Comparison of ENCODE assay signal across 9 mouse cellular contexts in the genomic region with DNA sequence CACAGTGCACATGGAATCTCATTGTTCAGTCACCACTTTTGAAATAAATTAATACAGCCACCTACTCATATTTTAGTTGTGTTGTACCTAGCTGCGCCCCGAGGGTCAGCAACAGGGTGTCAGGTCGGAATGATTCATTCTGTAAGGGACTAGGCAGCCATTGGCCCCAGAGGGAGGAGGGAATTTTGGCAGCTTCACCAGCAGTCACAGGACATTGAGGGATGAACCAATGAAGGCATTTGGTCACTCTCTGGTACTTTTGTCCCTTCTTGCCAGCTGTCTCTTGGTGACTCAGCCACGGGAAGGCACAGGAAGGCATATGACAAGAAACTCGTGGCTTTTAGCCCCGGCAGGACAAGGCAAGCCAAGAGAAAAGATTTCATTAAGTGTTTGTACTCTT. TPM values are rescaled to one million over a fixed set of nuclear protein-coding genes. Genes with fewer than 3 reads are reported as not detected.
DNase-seq lines count a peak whose midpoint lies in the region; ATAC-seq lines count a peak whose summit lies in the region.
"Had no signal": no experiment of that assay in that cellular context is flagged by ENCODE, and none has a peak within 500 bp of the region (broad histone marks: within the 10 kb centered on the region; RNA-seq: fewer than 3 reads in every experiment).

No protein-coding gene starts in this region.

- H3K79me2 ChIP-seq in macrophage (ENCODE audit: inconsistent target): peaks cover 87% of the 10 kb centered on the region

- H3K9me3 ChIP-seq in heart, embryonic 13.5 days: no peaks in the 10 kb centered on the region

- no peak overlapping the region for H3K9ac ChIP-seq in heart, embryonic 13.5 days

- no peak overlapping the region for H3K4me3 ChIP-seq in heart, embryonic 13.5 days
- H3K4me3 ChIP-seq in macrophage (ENCODE audit: inconsistent target): peak overlapping the region; percentile 88

- H3K27ac ChIP-seq in heart, embryonic 13.5 days (replicated peaks): peak overlapping the region; percentile 99
- H3K27ac ChIP-seq in macrophage: peak overlapping the region; percentile 100

- peaks cover 65% of the 10 kb centered on the region for H3K36me3 ChIP-seq in heart, embryonic 13.5 days
- H3K36me3 ChIP-seq in macrophage (ENCODE audit: inconsistent target): peaks cover 14% of the 10 kb centered on the region; the same call in 1 of the 2 replicates

- WGBS in heart, embryonic 13.5 days: 84% methylated on average over 6 of the region's 6 CpGs
- 10% methylated on average over 4 of the region's 6 CpGs for WGBS in macrophage (ENCODE audit: missing documents)

- H3K4me1 ChIP-seq in heart, embryonic 13.5 days: peaks cover 25% of the 10 kb centered on the region

- H3K4me2 ChIP-seq in heart, embryonic 13.5 days: peak overlapping the region; percentile 74; the same call in 1 of the 2 replicates

- ATAC-seq in heart, embryonic 13.5 days (ENCODE audit: extremely low read depth, insufficient number of reproducible peaks, low FRiP score, low TSS enrichment): no peak

- peak; percentile 55 for DNase-seq in layer of hippocampus, adult 9-11 months
- no peak for DNase-seq in layer of hippocampus, postnatal 10 days (ENCODE audit: low spot score in 2 of 2)
- DNase-seq in adrenal gland, postnatal 14 days: peak; percentile 83
- no peak for DNase-seq in thymus, postnatal 0 days (ENCODE audit: low spot score)
- no peak for DNase-seq in thymus, postnatal 4 days
- DNase-seq in B cell, adult 2 months: no peak

- no peaks in the 10 kb centered on the region for H3K27me3 ChIP-seq in heart, embryonic 13.5 days (replicated peaks)

RNA-seq across cellular contexts. Expression of gene Mpdu1, which starts 1.4 kb away (rescaled TPM):
- total RNA-seq in layer of hippocampus, postnatal 10 days (2021): 10 to 100 TPM; 85.9 to 89.9 TPM
- total RNA-seq in adrenal gland, postnatal 14 days (2021): 96.2 and 101 TPM in 2 replicates
- polyA plus RNA-seq in heart, embryonic 13.5 days (2015; fragmentation: Nextera tagmentation; extraction: Ambion mirVana): 51.3 and 52.0 TPM in 2 replicates
- 10 to 100 TPM; 38.2 to 95.0 (median 55.7) TPM for total RNA-seq in macrophage (2018; cell fraction: chromatin; rRNA removed)
- total RNA-seq in macrophage (2018; cell fraction: cytosol; rRNA removed): 10 to 100 TPM; 52.7 to 76.6 (median 65.2) TPM
- 10 to 100 TPM; 30.8 to 88.6 (median 57.5) TPM for total RNA-seq in macrophage (2018; cell fraction: nucleus; rRNA removed)
- polyA plus RNA-seq in macrophage (2018): 81.7 to 90.9 TPM (median 89.2 TPM) in 3 replicates
- 71.1 and 75.2 TPM in 2 replicates for polyA plus RNA-seq in thymus, postnatal 0 days (2015; fragmentation: Nextera tagmentation; extraction: Ambion mirVana)

RNA-seq across cellular contexts. Expression of gene Cd68, which starts 2.2 kb away (rescaled TPM):
- total RNA-seq in layer of hippocampus, postnatal 10 days (2021): 10 to 100 TPM in 1 of 2 experiments, 1 to 10 TPM in 1; 8.4 to 11.5 TPM
- total RNA-seq in adrenal gland, postnatal 14 days (2021): 8.6 and 12.2 TPM in 2 replicates
- polyA plus RNA-seq in heart, embryonic 13.5 days (2015; fragmentation: Nextera tagmentation; extraction: Ambion mirVana): 8.8 and 10.5 TPM in 2 replicates
- total RNA-seq in macrophage (2018; cell fraction: chromatin; rRNA removed): 100 to 1,000 TPM in 22 of 26 experiments, 10 to 100 TPM in 4; 70.0 to 246 (median 131) TPM
- total RNA-seq in macrophage (2018; cell fraction: cytosol; rRNA removed): 1,000 to 10,000 TPM; 1,546 to 3,140 (median 2,433) TPM
- 1,000 to 10,000 TPM in 9 of 26 experiments, 100 to 1,000 TPM in 17; 241 to 1,293 (median 906) TPM for total RNA-seq in macrophage (2018; cell fraction: nucleus; rRNA removed)
- polyA plus RNA-seq in macrophage (2018): 3,562 to 8,261 TPM (median 3,776 TPM) in 3 replicates
- 32.5 and 33.3 TPM in 2 replicates for polyA plus RNA-seq in thymus, postnatal 0 days (2015; fragmentation: Nextera tagmentation; extraction: Ambion mirVana)

RNA-seq across cellular contexts. Expression of gene Eif4a1, which starts 8.4 kb away (rescaled TPM):
- 100 to 1,000 TPM; 492 to 501 TPM for total RNA-seq in layer of hippocampus, postnatal 10 days (2021)
- 642 and 752 TPM in 2 replicates for total RNA-seq in adrenal gland, postnatal 14 days (2021)
- polyA plus RNA-seq in heart, embryonic 13.5 days (2015; fragmentation: Nextera tagmentation; extraction: Ambion mirVana): 372 and 373 TPM in 2 replicates
- total RNA-seq in macrophage (2018; cell fraction: chromatin; rRNA removed): 1,000 to 10,000 TPM in 13 of 26 experiments, 100 to 1,000 TPM in 13; 445 to 1,542 (median 988) TPM
- total RNA-seq in macrophage (2018; cell fraction: cytosol; rRNA removed): 100 to 1,000 TPM; 534 to 868 (median 666) TPM
- total RNA-seq in macrophage (2018; cell fraction: nucleus; rRNA removed): 1,000 to 10,000 TPM in 4 of 26 experiments, 100 to 1,000 TPM in 22; 458 to 1,180 (median 654) TPM
- polyA plus RNA-seq in macrophage (2018): 683 to 1,306 TPM (median 693 TPM) in 3 replicates
- 560 and 602 TPM in 2 replicates for polyA plus RNA-seq in thymus, postnatal 0 days (2015; fragmentation: Nextera tagmentation; extraction: Ambion mirVana)

RNA-seq across cellular contexts. Expression of gene Sox15, which starts 8.7 kb away (rescaled TPM):
- total RNA-seq in layer of hippocampus, postnatal 10 days (2021): not detected
- 0.45 TPM in 1 of 2 replicates, not detected in the other for total RNA-seq in adrenal gland, postnatal 14 days (2021)
- not detected in 2 replicates for polyA plus RNA-seq in heart, embryonic 13.5 days (2015; fragmentation: Nextera tagmentation; extraction: Ambion mirVana)
- total RNA-seq in macrophage (2018; cell fraction: chromatin; rRNA removed): 1 to 10 TPM in 4 of 26 experiments, under 1 TPM in 1, not detected in 21; 0.92 to 2.4 (median 1.3) TPM
- under 1 TPM in 9 of 26 experiments, not detected in 17; 0.16 to 0.54 (median 0.26) TPM for total RNA-seq in macrophage (2018; cell fraction: cytosol; rRNA removed)
- 1 to 10 TPM in 1 of 26 experiments, under 1 TPM in 2, not detected in 23; 0.67 to 1.2 (median 0.92) TPM for total RNA-seq in macrophage (2018; cell fraction: nucleus; rRNA removed)
- polyA plus RNA-seq in macrophage (2018): 0.46 TPM in 1 of 3 replicates, not detected in the others
- 0.15 and 0.22 TPM in 2 replicates for polyA plus RNA-seq in thymus, postnatal 0 days (2015; fragmentation: Nextera tagmentation; extraction: Ambion mirVana)
- polyA plus RNA-seq: large intestine, adult 2 months had no signal

RNA-seq across cellular contexts. Expression of gene Senp3, which starts 18.1 kb away (rescaled TPM):
- total RNA-seq in layer of hippocampus, postnatal 10 days (2021): 10 to 100 TPM; 88.0 to 98.7 TPM
- total RNA-seq in adrenal gland, postnatal 14 days (2021): 71.6 and 72.4 TPM in 2 replicates
- polyA plus RNA-seq in heart, embryonic 13.5 days (2015; fragmentation: Nextera tagmentation; extraction: Ambion mirVana): 59.2 and 63.5 TPM in 2 replicates
- 100 to 1,000 TPM; 150 to 595 (median 301) TPM for total RNA-seq in macrophage (2018; cell fraction: chromatin; rRNA removed)
- total RNA-seq in macrophage (2018; cell fraction: cytosol; rRNA removed): 10 to 100 TPM; 51.5 to 80.4 (median 66.5) TPM
- 100 to 1,000 TPM in 24 of 26 experiments, 10 to 100 TPM in 2; 85.8 to 278 (median 154) TPM for total RNA-seq in macrophage (2018; cell fraction: nucleus; rRNA removed)
- 57.8 to 99.6 TPM (median 77.5 TPM) in 3 replicates for polyA plus RNA-seq in macrophage (2018)
- polyA plus RNA-seq in thymus, postnatal 0 days (2015; fragmentation: Nextera tagmentation; extraction: Ambion mirVana): 60.2 and 69.1 TPM in 2 replicates

Comparison
In these comparisons a context has a peak if more than half of its experiments do, and no peak if none do; other contexts are left out.
1. DNase-seq: peak in layer of hippocampus, adult 9-11 months (single experiment) and adrenal gland, postnatal 14 days (single experiment); none in layer of hippocampus, postnatal 10 days (0 of 2), thymus, postnatal 0 days (single experiment), thymus, postnatal 4 days (single experiment) and B cell, adult 2 months (0 of 2).
2. RNA of gene Cd68, which starts 2.2 kb away (polyA plus RNA-seq): 3,562 to 8,261 TPM in macrophage; 32.5 to 33.3 TPM in thymus, postnatal 0 days and 8.8 to 10.5 TPM in heart, embryonic 13.5 days; every median in the first group is over 100 times any median in the second.